Mouse (Mus musculus): ENCODE data around the gene Catsperb.
"Not testable (repeated sequence)": the region's sequence is repeated elsewhere in the genome, so short reads cannot be mapped to it uniquely, and the experiment has no call there.

Catsperb gene

DNA sequence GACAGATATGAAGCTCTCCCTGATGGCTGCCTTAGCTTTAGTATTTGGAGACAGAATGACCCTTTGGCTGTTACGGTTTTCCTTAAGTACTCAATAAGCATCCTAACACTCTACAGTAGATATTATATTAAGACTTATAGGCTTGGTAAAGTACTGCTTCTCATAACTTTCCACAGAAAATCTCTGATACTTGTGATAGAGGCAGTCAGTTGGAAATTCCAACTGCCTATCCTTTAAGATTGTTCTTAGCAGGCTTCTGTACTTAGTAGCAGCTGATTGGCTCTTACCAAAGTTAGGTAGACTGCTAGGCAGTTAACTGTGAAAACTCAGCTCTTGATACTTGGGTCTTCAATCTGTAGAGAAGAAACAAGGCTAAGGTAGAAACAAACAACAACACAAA is at the start of gene Catsperb:
Catsperb (plus strand) TSS at position 301 of the 400 bp plus-strand sequence.
- DNase-seq (ENCODE audit: low read depth): not testable (repeated sequence)

- not testable (repeated sequence) for DNase-seq (ENCODE audit: low read depth)
Measured at GRCm38 (mm10) chr12:101361468-101361867, 43.0 kb upstream of the Catsperb start.

DNA sequence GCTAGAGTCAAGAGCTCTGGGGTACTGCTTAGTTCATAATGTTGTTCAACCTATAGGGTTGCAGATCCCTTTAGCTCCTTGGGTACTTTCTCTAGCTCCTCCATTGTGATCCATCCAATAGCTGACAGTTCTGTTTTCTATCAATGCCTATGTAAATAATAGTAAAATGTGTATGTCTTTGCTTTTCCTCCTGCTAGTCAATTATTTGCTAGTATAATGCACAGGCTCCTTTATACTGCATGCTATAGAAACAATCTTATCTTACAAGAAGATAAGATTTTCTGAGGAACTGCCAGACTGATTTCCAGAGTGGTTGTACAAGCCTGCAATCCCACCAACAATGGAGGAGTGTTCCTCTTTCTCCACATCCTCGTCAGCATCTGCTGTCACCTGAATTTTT is 23.0 kb upstream of the Catsperb start:
- DNase-seq (ENCODE audit: low read depth): not testable (repeated sequence)

DNA sequence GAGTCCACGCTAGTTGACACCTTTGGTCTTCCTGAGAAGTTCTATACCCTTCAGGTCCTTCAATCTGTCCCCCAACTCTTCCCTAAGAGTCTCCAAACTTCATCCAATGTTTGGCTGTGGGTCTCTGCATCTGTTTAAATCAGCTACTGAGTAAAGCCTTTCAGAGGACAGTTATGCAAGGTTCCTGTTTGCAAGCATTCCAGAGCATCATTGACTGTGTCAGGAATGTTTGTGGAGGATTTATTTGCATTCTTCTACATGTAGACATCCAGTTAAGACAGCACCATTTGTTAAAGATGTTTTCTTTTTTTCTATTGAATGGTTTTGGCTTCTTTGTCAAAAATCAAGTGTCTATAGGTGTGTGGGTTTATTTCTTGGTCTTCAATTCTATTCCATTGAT is 21.7 kb downstream of the Catsperb start:
- no peak for DNase-seq (ENCODE audit: low read depth)

GRCm38 (mm10) chr12:101462051-101462450 is 57.6 kb downstream of the Catsperb start:
- DNase-seq (ENCODE audit: low read depth): no peak

DNA sequence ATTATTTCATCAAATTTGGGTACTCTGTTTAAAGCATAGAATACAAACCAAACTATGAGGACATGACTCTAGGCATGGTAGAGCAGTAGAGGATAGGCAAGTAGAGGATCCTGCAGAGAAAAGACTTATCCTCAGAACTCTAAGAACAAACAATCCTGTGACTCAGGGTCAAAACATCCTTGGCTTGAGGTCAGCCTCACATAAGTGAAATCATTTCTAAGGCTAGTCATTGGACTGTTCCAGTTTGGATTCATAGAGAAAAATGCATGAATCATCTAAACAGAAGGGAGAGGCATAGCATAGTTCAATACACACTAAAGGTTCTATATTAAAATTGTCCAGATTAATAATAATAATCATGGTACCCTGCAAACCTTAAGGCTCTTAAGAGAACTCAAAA is 79.1 kb downstream of the Catsperb start:
- DNase-seq (ENCODE audit: low read depth): no peak

DNA sequence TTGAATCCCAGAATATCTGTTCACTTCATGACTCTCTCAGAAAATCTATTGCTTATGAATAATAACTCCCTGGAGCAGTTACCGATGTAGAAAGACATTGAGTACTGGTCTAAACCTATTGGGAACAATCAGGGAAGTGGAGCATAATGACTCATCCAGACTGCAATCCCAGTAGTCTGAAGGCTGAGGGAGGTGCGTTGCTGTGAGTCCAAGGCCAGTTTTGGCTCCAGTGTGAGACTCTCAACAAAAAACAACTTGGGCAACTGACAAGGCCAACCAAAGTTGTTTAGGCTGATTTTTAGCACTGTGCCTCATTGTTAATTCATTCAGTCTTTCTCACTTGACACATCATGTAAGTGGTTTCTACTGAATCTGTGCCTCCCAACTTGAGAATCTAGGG is 106.9 kb downstream of the Catsperb start:
- not testable (repeated sequence) for DNase-seq (ENCODE audit: low read depth)

- DNase-seq (ENCODE audit: low read depth): not testable (repeated sequence)
Measured at GRCm38 (mm10) chr12:101606622-101607021, 202.2 kb downstream of the Catsperb start.

GRCm38 (mm10) chr12:101633137-101633536 is 228.7 kb downstream of the Catsperb start:
- no peak for DNase-seq (ENCODE audit: low read depth)

GRCm38 (mm10) chr12:101667502-101667901 is 263.0 kb downstream of the Catsperb start:
- no peak for DNase-seq (ENCODE audit: low read depth)
